Mouse (Mus musculus) kidney, postnatal 0 days (tissue): ENCODE measurements around the gene Git2. TPM values are rescaled to one million over a fixed set of nuclear protein-coding genes. Genes with fewer than 3 reads are reported as not detected.

Experiments
- ATAC-seq: fragments of 200-750 bp; cut with Nextera tagmentation; replicated peaks from 2 replicates; pipeline ENCODE4 v1.8.0; 2017; ENCODE audit warnings: low read depth, moderate number of reproducible peaks, moderate TSS enrichment, moderate library complexity; ENCODE audit not compliant: low FRiP score
- DNase-seq: peaks from one replicate; pipeline ENCODE4 v3.0.0-alpha.2; 2016; ENCODE audit warnings: low spot score
- H3K27ac ChIP-seq: fragments of 300-500 bp; sonication (generic); 2 replicates; pipeline ENCODE4 v1.5.1; 2014; ENCODE audit warnings: mild to moderate bottlenecking
- H3K27me3 ChIP-seq: fragments of 300-500 bp; sonication (generic); 2 replicates; pipeline ENCODE4 v1.6.1; 2014; ENCODE audit warnings: low read length, mixed read lengths; ENCODE audit not compliant: insufficient read depth
- H3K36me3 ChIP-seq: fragments of 300-500 bp; sonication (generic); 2 replicates; pipeline ENCODE4 v1.6.1; 2014; ENCODE audit warnings: low read length, mixed read lengths; ENCODE audit not compliant: insufficient read depth
- H3K4me1 ChIP-seq: fragments of 300-500 bp; sonication (generic); replicated peaks from 2 replicates; pipeline ENCODE4 v1.6.1; 2014; ENCODE audit warnings: antibody characterized with exemption, low read length, mixed read lengths; ENCODE audit not compliant: insufficient read depth
- H3K4me2 ChIP-seq: fragments of 300-500 bp; sonication (generic); 2 replicates; pipeline ENCODE4 v1.6.1; 2014; ENCODE audit warnings: mild to moderate bottlenecking, low read length, moderate library complexity, mixed read lengths
- H3K4me3 ChIP-seq: fragments of 300-500 bp; sonication (generic); replicated peaks from 2 replicates; pipeline ENCODE4 v1.5.1; 2014; ENCODE audit warnings: low read depth, low read length
- H3K9ac ChIP-seq: fragments of 300-500 bp; sonication (generic); 2 replicates; pipeline ENCODE4 v1.6.1; 2014; ENCODE audit warnings: low read depth, low read length
- H3K9me3 ChIP-seq: fragments of 300-500 bp; sonication (generic); replicated peaks from 2 replicates; pipeline ENCODE4 v1.6.1; 2016; ENCODE audit warnings: low read length, inconsistent platforms, mixed read lengths
- CTCF ChIP-seq: IDR thresholded peaks from 2 replicates; pipeline ENCODE4 v1.5.1; 2016; ENCODE audit warnings: antibody characterized with exemption, low read depth, mild to moderate bottlenecking, moderate library complexity
- WGBS: fragments of 180-500 bp; shearing (Covaris S2); extraction: QIAGEN DNeasy Blood & Tissue Kit; methylation state at CpG from one replicate; pipeline ENCODE4 v1.1.7; 2014; 5-methylcytosine and 5-hydroxymethylcytosine counted together
- polyA plus RNA-seq: library from polyadenylated mRNA; unstranded; fragments of >200 nt; fragmentation: Nextera tagmentation; extraction: Ambion mirVana; gene quantifications from 2 replicates; pipeline ENCODE4 v1.2.1, GENCODE M21; 2015

The Git2 gene
- polyA plus RNA-seq, 1 experiment from 2014 or later: 25.8 TPM

DNA sequence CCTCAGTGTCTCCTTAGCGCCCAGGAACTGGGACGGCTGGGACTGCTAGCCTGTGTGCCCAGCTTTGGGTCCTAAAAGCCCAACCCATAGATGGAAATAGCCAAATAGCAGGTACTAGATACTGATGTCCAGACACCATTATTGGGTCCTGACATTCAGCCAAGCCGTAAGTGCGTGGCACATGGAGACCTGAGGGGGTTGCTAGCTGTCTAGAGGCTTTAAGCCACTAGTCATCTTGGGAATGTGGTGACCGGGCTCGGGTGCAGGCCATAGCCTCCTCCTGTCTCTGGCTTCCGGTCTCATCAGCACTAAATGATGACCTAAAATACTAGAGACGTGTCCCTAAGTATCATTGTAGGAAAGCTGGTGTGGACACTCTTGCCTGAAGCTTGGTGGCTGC is 57.4 kb downstream of the Git2 start:
- no peaks in the 10 kb centered on the region for H3K9me3 ChIP-seq
- no peak for TF ChIP-seq CTCF
- peaks cover 59% of the 10 kb centered on the region for H3K36me3 ChIP-seq
- ATAC-seq (no peak), DNase-seq (no peak)
- 86% methylated on average over 8 of the region's 8 CpGs for WGBS
- H3K4me3 ChIP-seq: no peak overlapping the region
- no peak overlapping the region for H3K27ac ChIP-seq
- H3K9ac ChIP-seq: no peak overlapping the region
- no peaks in the 10 kb centered on the region for H3K27me3 ChIP-seq
- H3K4me1 ChIP-seq: peaks cover 10% of the 10 kb centered on the region; the same call in 1 of the 2 replicates
- H3K4me2 ChIP-seq: no peak overlapping the region

- TF ChIP-seq CTCF: no peak
- no peak overlapping the region for H3K4me2 ChIP-seq
- H3K9ac ChIP-seq: no peak overlapping the region
- H3K9me3 ChIP-seq: no peaks in the 10 kb centered on the region
- H3K36me3 ChIP-seq: peaks cover 59% of the 10 kb centered on the region
- no peak overlapping the region for H3K4me3 ChIP-seq
- ATAC-seq (no peak), DNase-seq (no peak)
- 84% methylated on average over 12 of the region's 12 CpGs for WGBS
- no peak overlapping the region for H3K27ac ChIP-seq
- no peaks in the 10 kb centered on the region for H3K27me3 ChIP-seq
- H3K4me1 ChIP-seq: peaks cover 10% of the 10 kb centered on the region; the same call in 1 of the 2 replicates
Observed at GRCm38 (mm10) chr5:114717292-114717691, 58.0 kb downstream of the Git2 start.

DNA sequence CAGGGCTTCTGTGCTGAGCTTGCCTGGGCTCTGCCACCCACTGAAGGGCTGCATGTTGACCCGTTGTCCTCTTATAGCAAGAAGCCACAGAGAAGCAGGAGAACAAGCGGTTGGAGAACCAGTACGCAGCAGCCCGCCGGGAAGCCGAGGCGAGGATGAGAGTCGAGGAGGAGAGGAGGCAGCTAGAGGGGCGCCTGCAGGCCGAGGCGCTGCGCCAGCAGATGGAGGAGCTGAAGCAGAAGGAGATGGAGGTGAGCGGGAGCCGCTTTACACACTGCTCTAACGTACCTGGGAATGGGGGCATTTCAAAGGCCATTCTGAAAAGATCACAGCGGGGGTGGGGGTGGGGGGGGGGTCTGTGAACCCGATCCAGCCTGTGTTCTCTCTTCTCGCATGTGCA is 60.8 kb downstream of the Git2 start:
- no peak overlapping the region for H3K27ac ChIP-seq
- no peak overlapping the region for H3K9ac ChIP-seq
- 94% methylated on average over 18 of the region's 18 CpGs for WGBS
- TF ChIP-seq CTCF: no peak
- DNase-seq (no peak), ATAC-seq (no peak)
- peaks cover 58% of the 10 kb centered on the region for H3K36me3 ChIP-seq
- H3K4me3 ChIP-seq: no peak overlapping the region
- H3K4me2 ChIP-seq: no peak overlapping the region
- H3K9me3 ChIP-seq: no peaks in the 10 kb centered on the region
- H3K4me1 ChIP-seq: peaks cover 4% of the 10 kb centered on the region; the same call in 1 of the 2 replicates
- no peaks in the 10 kb centered on the region for H3K27me3 ChIP-seq

- Histone ChIP-seq H3K4me1 (peaks cover 7% of the 10 kb centered on the region), H3K9me3 (no peaks in the 10 kb centered on the region), H3K27me3 (no peaks in the 10 kb centered on the region), H3K36me3 (peaks cover 23% of the 10 kb centered on the region), H3K9ac (no peak overlapping the region), H3K27ac (no peak overlapping the region), H3K4me3 (no peak overlapping the region), H3K4me2 (no peak overlapping the region)
- 93% methylated on average over 21 of the region's 21 CpGs for WGBS
- DNase-seq: no peak
- TF ChIP-seq CTCF: no peak
- no peak for ATAC-seq
Observed at GRCm38 (mm10) chr5:114709357-114709756, 66.0 kb downstream of the Git2 start.

DNA sequence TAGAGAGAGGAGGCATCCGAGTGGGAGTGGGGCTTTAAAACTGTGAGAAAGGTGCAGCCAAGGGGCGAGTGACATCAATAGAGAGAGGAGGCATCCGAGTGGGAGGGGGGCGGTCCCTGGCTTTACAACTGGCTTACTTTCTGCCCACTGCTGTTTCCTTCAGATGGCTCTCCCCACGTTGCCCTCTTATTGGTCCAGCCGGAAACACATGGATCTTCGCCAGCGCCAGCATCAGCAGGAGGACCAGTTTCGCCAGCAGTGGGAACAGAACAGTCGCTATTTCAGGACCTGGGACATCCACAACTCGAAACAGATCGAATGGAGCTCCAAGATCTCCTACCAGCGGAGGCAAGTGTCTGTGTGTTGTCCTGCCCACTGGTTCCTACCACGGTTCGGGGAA is 66.8 kb downstream of the Git2 start:
- Histone ChIP-seq H3K27ac (no peak overlapping the region), H3K4me3 (peak overlapping the region; percentile 81), H3K9me3 (no peaks in the 10 kb centered on the region), H3K4me2 (peak overlapping the region; percentile 85), H3K27me3 (no peaks in the 10 kb centered on the region), H3K9ac (peak overlapping the region; percentile 70), H3K36me3 (peaks cover 17% of the 10 kb centered on the region; the same call in 1 of the 2 replicates), H3K4me1 (peaks cover 7% of the 10 kb centered on the region)
- ATAC-seq (no peak), DNase-seq (no peak)
- 47% methylated on average over 15 of the region's 15 CpGs for WGBS
- no peak for TF ChIP-seq CTCF

DNA sequence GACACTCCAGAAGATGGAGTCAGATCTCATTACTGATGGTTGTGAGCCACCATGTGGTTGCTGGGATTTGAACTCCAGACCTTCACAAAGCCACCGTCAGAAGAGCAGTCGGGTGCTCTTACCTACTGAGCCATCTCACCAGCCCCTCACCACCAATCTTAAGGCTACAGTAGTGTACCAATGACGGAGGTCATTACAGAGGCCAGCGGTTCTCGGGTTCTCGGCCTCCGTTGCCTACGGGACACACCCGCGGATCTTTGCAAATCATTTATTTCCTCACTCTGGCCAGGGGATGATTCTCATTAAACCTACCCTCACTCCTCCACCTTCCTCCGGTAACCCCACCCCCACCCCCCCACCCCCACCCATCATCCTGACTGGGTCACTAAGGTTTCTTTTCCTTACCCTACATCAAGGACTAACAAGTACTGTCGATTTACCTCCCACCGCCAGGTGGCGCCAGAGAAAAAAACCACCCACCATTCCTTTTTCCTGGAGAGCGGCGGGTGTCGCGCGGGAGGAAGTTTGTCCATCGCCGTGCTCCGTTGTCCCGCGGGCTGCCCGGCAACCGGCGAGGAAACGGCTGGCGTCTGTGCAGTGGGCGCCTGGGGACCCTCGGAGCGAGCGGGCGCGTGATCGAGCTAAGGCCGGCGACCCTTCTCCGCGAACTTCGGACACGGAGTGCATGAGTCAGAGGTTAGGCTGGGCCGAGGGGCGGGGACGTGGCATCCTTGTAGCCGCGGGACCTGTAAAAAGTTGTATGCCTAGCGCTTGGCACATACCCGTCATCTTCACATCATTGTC is 67.8 kb downstream of the Git2 start, which contains the start of gene Tchp:
TSS of gene Tchp (plus strand) at position 496 of the 804 bp plus-strand sequence.
- peaks cover 7% of the 10 kb centered on the region for H3K4me1 ChIP-seq
- 1% methylated on average over 49 of the region's 49 CpGs for WGBS
- peak within 1 kb of the TSS; percentile 70 for H3K9ac ChIP-seq
- DNase-seq (peak; percentile 95), ATAC-seq (peak; percentile 79)
- H3K27ac ChIP-seq: no peak within 1 kb of the TSS
- H3K36me3 ChIP-seq: peaks cover 14% of the 10 kb centered on the region; the same call in 1 of the 2 replicates
- peak within 1 kb of the TSS; percentile 81 for H3K4me3 ChIP-seq
- TF ChIP-seq CTCF: peak; percentile 89
- H3K27me3 ChIP-seq: no peaks in the 10 kb centered on the region
- peak within 1 kb of the TSS; percentile 85 for H3K4me2 ChIP-seq
- H3K9me3 ChIP-seq: no peaks in the 10 kb centered on the region
